Comparison of ENCODE assay signal across 9 mouse cellular contexts in genomic region chr7:66107930-66108329, GRCm38 (mm10). TPM values are rescaled to one million over a fixed set of nuclear protein-coding genes. Genes with fewer than 3 reads are reported as not detected.
A peak's percentile ranks its signal among the peaks of the same experiment; 100 is the strongest.
DNase-seq lines count a peak whose midpoint lies in the region; ATAC-seq and TF ChIP-seq lines count a peak whose summit lies in the region.
"Had no signal": no experiment of that assay in that cellular context is flagged by ENCODE, and none has a peak within 500 bp of the region (broad histone marks: within the 10 kb centered on the region; RNA-seq: fewer than 3 reads in every experiment).

No protein-coding gene starts in this region.

- ATAC-seq in forebrain, embryonic 14.5 days, result no peak
- ATAC-seq in forebrain, embryonic 12.5 days (ENCODE audit: low FRiP score), result no peak
- no peak for ATAC-seq in neural tube, embryonic 11.5 days (ENCODE audit: insufficient read depth, low FRiP score, low TSS enrichment)
- ATAC-seq in neural tube, embryonic 15.5 days (ENCODE audit: low FRiP score), result no peak
- ATAC-seq in erythroid progenitor cell, adult 5-6 weeks (replicated peaks; ENCODE audit: low FRiP score, poor library complexity, severe bottlenecking), result no peak

- no peaks in the 10 kb centered on the region for H3K9me3 ChIP-seq in forebrain, embryonic 14.5 days (replicated peaks; ENCODE audit: control insufficient read depth, low read length)
- no peaks in the 10 kb centered on the region for H3K9me3 ChIP-seq in forebrain, embryonic 12.5 days
- no peaks in the 10 kb centered on the region for H3K9me3 ChIP-seq in neural tube, embryonic 11.5 days (ENCODE audit: control insufficient read depth, low read length)
- H3K9me3 ChIP-seq in neural tube, embryonic 15.5 days (replicated peaks), result no peaks in the 10 kb centered on the region
- H3K9me3 ChIP-seq: neural tube, embryonic 12.5 days had no signal

- peak; percentile 60 for DNase-seq in forebrain, embryonic 14.5 days (ENCODE audit: low spot score)
- peak; percentile 40 for DNase-seq in neural tube, embryonic 11.5 days (ENCODE audit: low spot score)
- peak; percentile 24 for DNase-seq in naive thymus-derived CD4-positive, alpha-beta T cell, adult 2 months (ENCODE audit: low read depth)
- no peak for DNase-seq in urinary bladder, postnatal 10 days (ENCODE audit: low spot score)

- H3K27ac ChIP-seq in forebrain, embryonic 14.5 days (ENCODE audit: low read depth, low read length), result no peak overlapping the region
- H3K27ac ChIP-seq in forebrain, embryonic 12.5 days, result no peak overlapping the region
- H3K27ac ChIP-seq in neural tube, embryonic 11.5 days (ENCODE audit: low read depth, low read length), result no peak overlapping the region
- H3K27ac ChIP-seq in neural tube, embryonic 15.5 days (replicated peaks), result no peak overlapping the region; the same call in 1 of the 2 replicates
- peak overlapping the region; percentile 9; the same call in 1 of the 2 replicates for H3K27ac ChIP-seq in embryonic fibroblast, embryonic 13.5 days (ENCODE audit: insufficient read depth, low read length)
- H3K27ac ChIP-seq: neural tube, embryonic 12.5 days had no signal

- no peak overlapping the region for H3K4me2 ChIP-seq in forebrain, embryonic 14.5 days (ENCODE audit: low read length)
- no peak overlapping the region for H3K4me2 ChIP-seq in forebrain, embryonic 12.5 days
- H3K4me2 ChIP-seq in neural tube, embryonic 11.5 days (ENCODE audit: low read depth), result no peak overlapping the region
- H3K4me2 ChIP-seq in neural tube, embryonic 15.5 days, result no peak overlapping the region

- 0 out of 2 replicates have a peak, but pooled peaks cover 4% of the 10 kb centered on the region for H3K27me3 ChIP-seq in forebrain, embryonic 14.5 days (replicated peaks; ENCODE audit: control insufficient read depth, insufficient read depth, low read length)
- H3K27me3 ChIP-seq in forebrain, embryonic 12.5 days, result peaks cover 33% of the 10 kb centered on the region
- H3K27me3 ChIP-seq in neural tube, embryonic 11.5 days (ENCODE audit: control insufficient read depth, insufficient read depth, low read length), result no peaks in the 10 kb centered on the region
- 0 out of 2 replicates have a peak, but pooled peaks cover 3% of the 10 kb centered on the region for H3K27me3 ChIP-seq in neural tube, embryonic 15.5 days (replicated peaks)
- H3K27me3 ChIP-seq: neural tube, embryonic 12.5 days had no signal

- no peak for TF ChIP-seq CTCF in embryonic fibroblast, embryonic 13.5 days (IDR thresholded peaks at IDR 0.05; ENCODE audit: borderline replicate concordance, insufficient read depth, low read length)

- no peak overlapping the region for H3K9ac ChIP-seq in forebrain, embryonic 14.5 days (ENCODE audit: low read length)
- H3K9ac ChIP-seq in forebrain, embryonic 12.5 days, result no peak overlapping the region
- no peak overlapping the region for H3K9ac ChIP-seq in neural tube, embryonic 11.5 days (ENCODE audit: low read length)
- no peak overlapping the region for H3K9ac ChIP-seq in neural tube, embryonic 15.5 days (replicated peaks)

- peaks cover 7% of the 10 kb centered on the region for H3K4me1 ChIP-seq in forebrain, embryonic 14.5 days (ENCODE audit: control insufficient read depth, insufficient read depth, low read length)
- H3K4me1 ChIP-seq in forebrain, embryonic 12.5 days, result peaks cover 22% of the 10 kb centered on the region
- peaks cover 5% of the 10 kb centered on the region for H3K4me1 ChIP-seq in neural tube, embryonic 11.5 days (ENCODE audit: control insufficient read depth, insufficient read depth, low read length)
- H3K4me1 ChIP-seq in neural tube, embryonic 15.5 days, result peaks cover 26% of the 10 kb centered on the region
- H3K4me1 ChIP-seq in embryonic fibroblast, embryonic 13.5 days (ENCODE audit: control insufficient read depth, insufficient read depth, low read length), result peaks cover 9% of the 10 kb centered on the region

- WGBS in forebrain, embryonic 14.5 days, result 9% methylated on average over 7 of the region's 7 CpGs
- 10% methylated on average over 7 of the region's 7 CpGs for WGBS in forebrain, embryonic 12.5 days
- WGBS in neural tube, embryonic 11.5 days, result 14% methylated on average over 7 of the region's 7 CpGs
- WGBS in neural tube, embryonic 15.5 days, result 9% methylated on average over 7 of the region's 7 CpGs

- TF ChIP-seq POLR2A in embryonic fibroblast, embryonic 13.5 days (IDR thresholded peaks at IDR 0.05; ENCODE audit: low read depth, low read length), result no peak

- no peak overlapping the region for H3K4me3 ChIP-seq in forebrain, embryonic 14.5 days (ENCODE audit: low read depth, low read length)
- no peak overlapping the region for H3K4me3 ChIP-seq in forebrain, embryonic 12.5 days (replicated peaks)
- no peak overlapping the region for H3K4me3 ChIP-seq in neural tube, embryonic 11.5 days (ENCODE audit: low read depth, low read length)
- no peak overlapping the region for H3K4me3 ChIP-seq in neural tube, embryonic 15.5 days (replicated peaks)
- H3K4me3 ChIP-seq in embryonic fibroblast, embryonic 13.5 days (ENCODE audit: insufficient read depth, low read length), result no peak overlapping the region

- no peaks in the 10 kb centered on the region for H3K36me3 ChIP-seq in forebrain, embryonic 14.5 days (ENCODE audit: control insufficient read depth, insufficient read depth, low read length)
- no peaks in the 10 kb centered on the region for H3K36me3 ChIP-seq in forebrain, embryonic 12.5 days (replicated peaks)
- no peaks in the 10 kb centered on the region for H3K36me3 ChIP-seq in neural tube, embryonic 11.5 days (ENCODE audit: control insufficient read depth, insufficient read depth, low read length)
- no peaks in the 10 kb centered on the region for H3K36me3 ChIP-seq in neural tube, embryonic 15.5 days
- H3K36me3 ChIP-seq: neural tube, embryonic 12.5 days had no signal

RNA-seq across cellular contexts. Expression of gene Chsy1, which starts 1.4 kb away (rescaled TPM):
- 17.8 and 19.5 TPM in 2 replicates for polyA plus RNA-seq in forebrain, embryonic 14.5 days (2014; fragmentation: Nextera tagmentation; extraction: Ambion mirVana)
- polyA plus RNA-seq in forebrain, embryonic 12.5 days (2016; fragmentation: Nextera tagmentation; extraction: Ambion mirVana), result 13.3 and 15.9 TPM in 2 replicates
- 20.5 and 21.1 TPM in 2 replicates for polyA plus RNA-seq in neural tube, embryonic 11.5 days (2014; fragmentation: Nextera tagmentation; extraction: Ambion mirVana)
- polyA plus RNA-seq in neural tube, embryonic 15.5 days (2015; fragmentation: Nextera tagmentation; extraction: Ambion mirVana), result 9.9 and 10.7 TPM in 2 replicates
- 54.3 and 63.2 TPM in 2 replicates for polyA plus RNA-seq in embryonic fibroblast, embryonic 13.5 days (2011; ENCODE audit: insufficient read length, low read depth, missing spikeins)
- 7.6 and 10.1 TPM in 2 replicates for total RNA-seq in erythroid progenitor cell, adult 5-6 weeks (2015; ENCODE audit: low replicate concordance)
- 9.9 and 15.3 TPM in 2 replicates for total RNA-seq in erythroid progenitor cell, adult 5-6 weeks (2017; ENCODE audit: low replicate concordance)

RNA-seq across cellular contexts. Expression of gene Selenos, which starts 28.5 kb away (rescaled TPM):
- polyA plus RNA-seq in forebrain, embryonic 14.5 days (2014; fragmentation: Nextera tagmentation; extraction: Ambion mirVana), result 78.6 and 78.8 TPM in 2 replicates
- 63.7 and 64.3 TPM in 2 replicates for polyA plus RNA-seq in forebrain, embryonic 12.5 days (2016; fragmentation: Nextera tagmentation; extraction: Ambion mirVana)
- 88.8 and 98.4 TPM in 2 replicates for polyA plus RNA-seq in neural tube, embryonic 11.5 days (2014; fragmentation: Nextera tagmentation; extraction: Ambion mirVana)
- 92.0 and 93.1 TPM in 2 replicates for polyA plus RNA-seq in neural tube, embryonic 15.5 days (2015; fragmentation: Nextera tagmentation; extraction: Ambion mirVana)
- 92.0 and 103 TPM in 2 replicates for polyA plus RNA-seq in embryonic fibroblast, embryonic 13.5 days (2011; ENCODE audit: insufficient read length, low read depth, missing spikeins)
- 22.6 and 27.0 TPM in 2 replicates for total RNA-seq in erythroid progenitor cell, adult 5-6 weeks (2015; ENCODE audit: low replicate concordance)
- 17.5 and 18.9 TPM in 2 replicates for total RNA-seq in erythroid progenitor cell, adult 5-6 weeks (2017; ENCODE audit: low replicate concordance)

RNA-seq across cellular contexts. Expression of gene Snrpa1, which starts 49.1 kb away (rescaled TPM):
- 151 and 157 TPM in 2 replicates for polyA plus RNA-seq in forebrain, embryonic 14.5 days (2014; fragmentation: Nextera tagmentation; extraction: Ambion mirVana)
- 227 and 231 TPM in 2 replicates for polyA plus RNA-seq in forebrain, embryonic 12.5 days (2016; fragmentation: Nextera tagmentation; extraction: Ambion mirVana)
- 212 and 239 TPM in 2 replicates for polyA plus RNA-seq in neural tube, embryonic 11.5 days (2014; fragmentation: Nextera tagmentation; extraction: Ambion mirVana)
- 116 and 133 TPM in 2 replicates for polyA plus RNA-seq in neural tube, embryonic 15.5 days (2015; fragmentation: Nextera tagmentation; extraction: Ambion mirVana)
- 49.5 and 49.6 TPM in 2 replicates for polyA plus RNA-seq in embryonic fibroblast, embryonic 13.5 days (2011; ENCODE audit: insufficient read length, low read depth, missing spikeins)
- 21.3 and 45.3 TPM in 2 replicates for total RNA-seq in erythroid progenitor cell, adult 5-6 weeks (2015; ENCODE audit: low replicate concordance)
- 16.9 and 45.1 TPM in 2 replicates for total RNA-seq in erythroid progenitor cell, adult 5-6 weeks (2017; ENCODE audit: low replicate concordance)
